8 mouse cellular contexts compared by ENCODE assay signal in genomic region chr6:149101943-149102243, GRCm38 (mm10). TPM values are rescaled to one million over a fixed set of nuclear protein-coding genes. Genes with fewer than 3 reads are reported as not detected.
A peak's percentile ranks its signal among the peaks of the same experiment; 100 is the strongest.
DNase-seq lines count a peak whose midpoint lies in the region; ATAC-seq and TF ChIP-seq lines count a peak whose summit lies in the region.

No protein-coding gene starts in this region.

- 16% methylated on average over 7 of the region's 7 CpGs for WGBS in heart, embryonic 15.5 days
- WGBS in heart, postnatal 0 days: 9% methylated on average over 7 of the region's 7 CpGs
- 14% methylated on average over 7 of the region's 7 CpGs for WGBS in liver, postnatal 0 days (ENCODE audit: insufficient replicate concordance)

- TF ChIP-seq EP300 in heart, postnatal 0 days (IDR thresholded peaks at IDR 0.05; ENCODE audit: low read depth): no peak
- no peak for TF ChIP-seq EP300 in liver, postnatal 0 days (IDR thresholded peaks at IDR 0.05; ENCODE audit: low read depth)

- peak overlapping the region; percentile 98 for H3K4me3 ChIP-seq in heart, embryonic 15.5 days
- H3K4me3 ChIP-seq in ES-E14 (ENCODE audit: insufficient read depth in 1 of 2, low read depth in 1 of 2, low read length in 2 of 2, poor library complexity in 1 of 2, severe bottlenecking in 1 of 2): peak overlapping the region; percentile 71 to 85
- peak overlapping the region; percentile 92 for H3K4me3 ChIP-seq in heart, postnatal 0 days (ENCODE audit: low read depth, low read length)
- peak overlapping the region; percentile 75 for H3K4me3 ChIP-seq in liver, postnatal 0 days (ENCODE audit: low read depth, low read length)

- H3K27me3 ChIP-seq in heart, embryonic 15.5 days: no peaks in the 10 kb centered on the region
- H3K27me3 ChIP-seq in heart, postnatal 0 days (ENCODE audit: control insufficient read depth, insufficient read depth, low read length): no peaks in the 10 kb centered on the region
- peaks cover 19% of the 10 kb centered on the region for H3K27me3 ChIP-seq in liver, postnatal 0 days (ENCODE audit: insufficient read depth, low read length)

- H3K4me1 ChIP-seq in heart, embryonic 15.5 days (replicated peaks): 0 out of 2 replicates have a peak, but pooled peaks cover 4% of the 10 kb centered on the region
- H3K4me1 ChIP-seq in ES-E14 (ENCODE audit: control insufficient read depth in 2 of 2, insufficient read depth in 2 of 2, low read length in 2 of 2, poor library complexity in 1 of 2): no peaks in the 10 kb centered on the region; a peak in 1 of 4 replicates
- H3K4me1 ChIP-seq in heart, postnatal 0 days (ENCODE audit: control insufficient read depth, insufficient read depth): no peaks in the 10 kb centered on the region
- H3K4me1 ChIP-seq in liver, postnatal 0 days (ENCODE audit: insufficient read depth): no peaks in the 10 kb centered on the region

- no peak for TF ChIP-seq CTCF in heart, postnatal 0 days (IDR thresholded peaks at IDR 0.05; ENCODE audit: low read depth)
- TF ChIP-seq CTCF in liver, postnatal 0 days (IDR thresholded peaks at IDR 0.05; ENCODE audit: low read depth): no peak

- ATAC-seq in heart, embryonic 15.5 days (replicated peaks; ENCODE audit: insufficient number of reproducible peaks, insufficient read depth, low FRiP score, low read depth): no peak
- ATAC-seq in heart, postnatal 0 days (ENCODE audit: insufficient read depth, low read depth): no peak
- peak; percentile 1; the same call in 1 of the 2 replicates for ATAC-seq in liver, postnatal 0 days

- H3K9ac ChIP-seq in heart, embryonic 15.5 days: peak overlapping the region; percentile 90
- peak overlapping the region; percentile 77 for H3K9ac ChIP-seq in ES-E14 (ENCODE audit: insufficient read depth, low read depth, low read length, poor library complexity, severe bottlenecking)
- H3K9ac ChIP-seq in heart, postnatal 0 days (replicated peaks; ENCODE audit: low read depth, low read length): peak overlapping the region; percentile 91
- peak overlapping the region; percentile 88 for H3K9ac ChIP-seq in liver, postnatal 0 days (replicated peaks)

- no peaks in the 10 kb centered on the region for H3K9me3 ChIP-seq in heart, embryonic 15.5 days (replicated peaks)
- no peaks in the 10 kb centered on the region for H3K9me3 ChIP-seq in ES-E14 (ENCODE audit: control insufficient read depth, insufficient read depth, low read depth, low read length)
- H3K9me3 ChIP-seq in heart, postnatal 0 days (replicated peaks; ENCODE audit: control insufficient read depth, low read length): no peaks in the 10 kb centered on the region
- no peaks in the 10 kb centered on the region for H3K9me3 ChIP-seq in liver, postnatal 0 days (ENCODE audit: low read length)

- in situ Hi-C loops in ES-E14 (cut with MboI; ENCODE audit: low sequenced_read_pairs in 2 of 2, unreplicated experiment in 2 of 2): no loop called here

- H3K27ac ChIP-seq in heart, embryonic 15.5 days: peak overlapping the region; percentile 97
- no peak overlapping the region for H3K27ac ChIP-seq in ES-E14 (ENCODE audit: insufficient read depth, low read depth, low read length, poor library complexity, severe bottlenecking)
- peak overlapping the region; percentile 94 for H3K27ac ChIP-seq in heart, postnatal 0 days (ENCODE audit: low read depth)
- peak overlapping the region; percentile 99 for H3K27ac ChIP-seq in liver, postnatal 0 days (ENCODE audit: low read depth)

- intact Hi-C loops in heart, postnatal 10 days (cut with DNase I): loop anchor here (2.0 to 5.0 kb wide), 2 partner anchors 17 to 155 kb away; partner anchors contain the start of gene Sinhcaf

- H3K36me3 ChIP-seq in heart, embryonic 15.5 days: no peaks in the 10 kb centered on the region
- H3K36me3 ChIP-seq in ES-E14 (ENCODE audit: control insufficient read depth, insufficient read depth, low read length, poor library complexity, severe bottlenecking): no peaks in the 10 kb centered on the region
- H3K36me3 ChIP-seq in heart, postnatal 0 days (replicated peaks; ENCODE audit: control insufficient read depth, insufficient read depth, low read length): no peaks in the 10 kb centered on the region
- H3K36me3 ChIP-seq in liver, postnatal 0 days (replicated peaks; ENCODE audit: insufficient read depth, low read length): no peaks in the 10 kb centered on the region

- DNase-seq in heart, postnatal 10 days: no peak
- DNase-seq in ES-E14 (ENCODE audit: low read depth, low spot score) (no peak), adipocyte (ENCODE audit: low spot score) (no peak)
- DNase-seq in heart, postnatal 0 days (ENCODE audit: low spot score): no peak
- DNase-seq in liver, postnatal 0 days: no peak
- DNase-seq in cerebellum, adult 11 months: no peak
- DNase-seq in left cerebral cortex, adult 11 months (ENCODE audit: low spot score): no peak

- H3K4me2 ChIP-seq in heart, embryonic 15.5 days: peak overlapping the region; percentile 70
- peak overlapping the region; percentile 83 for H3K4me2 ChIP-seq in heart, postnatal 0 days (ENCODE audit: low read depth, low read length)
- H3K4me2 ChIP-seq in liver, postnatal 0 days (ENCODE audit: low read depth, low read length): peak overlapping the region; percentile 75

TF ChIP-seq in ES-E14, 5 proteins besides CTCF, POLR2A, EP300 and RAD21:
- TF ChIP-seq ZNF384 (IDR thresholded peaks at IDR 0.05; ENCODE audit: low read depth, low read length) (no peak), HCFC1 (IDR thresholded peaks at IDR 0.05; ENCODE audit: borderline replicate concordance, insufficient read depth, low read length) (no peak), CHD2 (IDR thresholded peaks at IDR 0.05; ENCODE audit: low read depth, low read length) (no peak), MAFK (IDR thresholded peaks at IDR 0.05; ENCODE audit: insufficient read depth, low read depth, low read length) (no peak), ZC3H11A (IDR thresholded peaks at IDR 0.05; ENCODE audit: borderline replicate concordance, low read depth, low read length) (no peak)

RNA-seq across cellular contexts. Expression of gene Dennd5b, which starts 0.4 kb away (rescaled TPM):
- 6.0 and 6.2 TPM in 2 replicates for polyA plus RNA-seq in heart, embryonic 15.5 days (2015; fragmentation: Nextera tagmentation; extraction: Ambion mirVana)
- 10 to 100 TPM; 27.7 to 32.6 TPM for total RNA-seq in heart, postnatal 10 days (2021)
- total RNA-seq in ES-E14 (2012; rRNA removed): 10.4 and 11.5 TPM in 2 replicates
- 25.5 and 29.1 TPM in 2 replicates for total RNA-seq in heart, postnatal 0 days (2014; rRNA removed; ENCODE audit: low replicate concordance)
- 5.4 and 5.6 TPM in 2 replicates for polyA plus RNA-seq in heart, postnatal 0 days (2015; fragmentation: Nextera tagmentation; extraction: Ambion mirVana)
- polyA plus RNA-seq in liver, postnatal 0 days (2015; fragmentation: Nextera tagmentation; extraction: Ambion mirVana): 7.4 and 7.9 TPM in 2 replicates

RNA-seq across cellular contexts. Expression of gene Gm10203, which starts 28.1 kb away (rescaled TPM):
- polyA plus RNA-seq in heart, embryonic 15.5 days (2015; fragmentation: Nextera tagmentation; extraction: Ambion mirVana): not detected in 2 replicates
- total RNA-seq in heart, postnatal 10 days (2021): not detected
- total RNA-seq in ES-E14 (2012; rRNA removed): not detected in 2 replicates
- not detected in 2 replicates for total RNA-seq in heart, postnatal 0 days (2014; rRNA removed; ENCODE audit: low replicate concordance)
- not detected in 2 replicates for polyA plus RNA-seq in heart, postnatal 0 days (2015; fragmentation: Nextera tagmentation; extraction: Ambion mirVana)
- polyA plus RNA-seq in liver, postnatal 0 days (2015; fragmentation: Nextera tagmentation; extraction: Ambion mirVana): not detected in 2 replicates

RNA-seq across cellular contexts. Expression of gene Etfbkmt, which starts 37.8 kb away (rescaled TPM):
- 12.7 and 13.7 TPM in 2 replicates for polyA plus RNA-seq in heart, embryonic 15.5 days (2015; fragmentation: Nextera tagmentation; extraction: Ambion mirVana)
- total RNA-seq in heart, postnatal 10 days (2021): 10 to 100 TPM; 19.1 to 32.9 TPM
- total RNA-seq in ES-E14 (2012; rRNA removed): 5.3 and 6.8 TPM in 2 replicates
- 21.8 and 31.7 TPM in 2 replicates for total RNA-seq in heart, postnatal 0 days (2014; rRNA removed; ENCODE audit: low replicate concordance)
- polyA plus RNA-seq in heart, postnatal 0 days (2015; fragmentation: Nextera tagmentation; extraction: Ambion mirVana): 19.9 and 22.4 TPM in 2 replicates
- polyA plus RNA-seq in liver, postnatal 0 days (2015; fragmentation: Nextera tagmentation; extraction: Ambion mirVana): 9.7 and 9.8 TPM in 2 replicates
